Mouse (Mus musculus) G1E (cell line): ENCODE data around the gene Ptprm.

ENCODE experiments used
- CTCF ChIP-seq: IDR thresholded peaks from 2 replicates; pipeline ENCODE4 v1.5.1; 2012; ENCODE audit warnings: low read depth, low read length, inconsistent platforms, mixed read lengths
- POLR2AphosphoS5 ChIP-seq: IDR thresholded peaks from 2 replicates; pipeline ENCODE4 v1.6.1; 2012; ENCODE audit warnings: low read depth, low read length, inconsistent platforms; ENCODE audit not compliant: insufficient replicate concordance

DNA sequence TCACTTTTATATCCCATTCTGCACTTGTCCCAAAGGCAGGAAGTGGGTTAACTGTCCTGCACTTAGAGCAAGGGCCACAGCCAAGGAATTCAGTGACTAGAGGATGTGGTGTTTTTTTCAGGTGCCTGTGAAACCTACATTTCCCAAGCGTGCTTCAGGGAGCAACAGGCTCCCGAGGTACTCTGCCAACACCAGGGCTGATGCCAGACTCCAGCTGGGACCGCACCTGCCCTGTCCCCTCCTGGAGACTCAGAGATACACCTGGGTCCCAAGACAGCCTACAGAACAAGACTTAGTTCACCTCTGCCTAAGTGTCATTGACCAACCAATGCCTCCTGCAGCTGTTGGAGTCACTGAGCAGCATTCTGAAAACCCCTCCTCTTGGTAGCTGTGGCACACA lies 264.6 kb downstream of the Ptprm start:
- TF ChIP-seq CTCF: no peak
- no peak for TF ChIP-seq POLR2AphosphoS5
